Mouse (Mus musculus) right cerebral cortex, postnatal 4 days (tissue): ENCODE data around the gene Hist1h4f.
A peak's percentile ranks its signal among the peaks of the same experiment; 100 is the strongest.
"Not testable (repeated sequence)": the region's sequence is repeated elsewhere in the genome, so short reads cannot be mapped to it uniquely, and the experiment has no call there.

Experiments used
- DNase-seq: peaks from one replicate; pipeline ENCODE4 v3.0.0-alpha.2; 2022

Hist1h4f gene

DNA sequence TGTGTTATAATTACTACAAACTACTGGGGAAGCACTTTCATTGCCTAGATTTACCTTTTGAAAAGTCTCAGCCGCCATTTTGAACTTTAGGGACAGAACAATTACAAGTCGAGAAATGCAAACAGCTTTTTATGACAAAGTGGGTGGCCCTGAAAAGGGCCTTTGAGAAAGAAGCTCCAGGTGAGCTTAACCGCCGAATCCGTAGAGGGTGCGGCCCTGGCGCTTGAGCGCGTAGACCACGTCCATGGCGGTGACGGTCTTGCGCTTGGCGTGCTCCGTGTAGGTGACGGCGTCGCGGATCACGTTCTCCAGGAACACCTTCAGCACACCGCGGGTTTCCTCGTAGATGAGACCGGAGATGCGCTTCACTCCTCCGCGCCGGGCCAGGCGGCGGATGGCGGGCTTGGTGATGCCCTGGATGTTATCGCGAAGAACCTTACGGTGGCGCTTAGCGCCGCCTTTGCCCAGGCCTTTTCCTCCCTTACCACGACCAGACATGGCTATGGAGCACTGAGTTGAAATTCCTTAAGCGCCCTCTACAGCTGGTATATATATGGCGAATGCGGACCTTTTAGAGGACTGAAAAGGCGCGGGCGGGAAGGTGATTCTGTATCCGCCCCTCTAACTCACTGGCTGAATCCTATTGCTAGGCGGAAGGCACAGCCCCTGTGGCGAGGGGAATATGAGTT lies at the start of gene Hist1h4f:
TSS of gene Hist1h4f (minus strand) at position 503 of the 689 bp plus-strand sequence.
- DNase-seq: peak; percentile 76

- DNase-seq: peak; percentile 85
Measured at GRCm38 (mm10) chr13:23597957-23598356, 46.5 kb upstream of the Hist1h4f start.

DNA sequence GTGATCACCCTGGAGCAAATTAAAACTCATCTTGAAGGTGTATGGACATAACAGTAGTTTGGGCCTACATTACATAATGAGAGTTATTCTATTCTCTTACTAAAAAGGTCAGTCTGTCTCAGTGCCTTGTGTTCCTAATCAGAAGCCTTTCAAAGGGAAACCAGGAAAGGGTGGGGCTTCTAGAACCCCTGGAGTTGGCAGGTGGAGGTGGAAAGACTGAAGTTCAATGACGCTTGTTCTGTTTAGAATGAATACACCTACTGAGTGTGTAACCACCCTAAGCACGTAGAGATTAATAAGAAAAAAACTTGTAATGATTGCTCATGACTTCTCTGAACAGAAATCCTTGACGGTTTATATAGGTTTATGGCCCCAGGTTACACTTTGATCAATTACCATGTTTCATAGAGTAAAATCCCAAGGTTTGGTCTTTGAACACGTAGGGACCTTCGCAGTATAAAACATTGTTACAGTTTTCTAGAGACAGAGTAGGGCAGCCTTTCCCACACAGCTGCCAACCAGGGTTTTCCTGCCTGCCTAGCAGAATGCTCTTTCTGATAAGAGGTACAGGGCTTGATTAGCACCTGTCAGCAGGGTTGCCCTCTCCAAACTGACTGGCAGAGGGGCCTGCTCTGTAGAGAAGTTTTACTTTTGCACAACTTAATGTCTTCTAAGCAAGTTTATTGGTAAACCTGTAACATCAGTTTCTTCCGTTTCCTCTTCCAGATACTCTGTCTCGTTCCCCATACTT lies 44.3 kb upstream of the Hist1h4f start:
- no peak for DNase-seq

GRCm38 (mm10) chr13:23595185-23595584 lies 43.7 kb upstream of the Hist1h4f start:
- no peak for DNase-seq

- no peak for DNase-seq
Measured at GRCm38 (mm10) chr13:23593051-23593770, 41.8 kb upstream of the Hist1h4f start.

GRCm38 (mm10) chr13:23592614-23593013 lies 41.2 kb upstream of the Hist1h4f start:
- DNase-seq: no peak

DNA sequence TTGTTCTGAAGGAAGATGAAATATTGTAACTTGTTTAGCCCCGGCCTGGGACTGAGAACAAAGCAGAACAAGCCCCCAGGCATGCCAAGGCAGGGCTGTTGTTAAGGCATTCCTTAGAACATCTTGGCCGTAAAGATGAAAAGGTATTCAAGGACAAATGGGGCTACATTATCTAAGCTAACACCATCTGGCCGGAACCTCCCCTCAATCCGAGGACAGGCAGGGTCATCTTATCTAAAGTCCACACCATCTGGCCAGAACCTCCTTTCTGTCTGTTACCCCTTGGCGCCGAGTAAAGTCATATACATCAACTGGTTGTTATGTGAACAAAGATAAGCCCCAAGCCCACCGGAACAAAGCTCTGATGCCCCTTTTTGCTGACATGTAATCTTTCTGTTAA lies 40.4 kb upstream of the Hist1h4f start:
- DNase-seq: not testable (repeated sequence)

GRCm38 (mm10) chr13:23591206-23591605 lies 39.8 kb upstream of the Hist1h4f start:
- DNase-seq: no peak

- no peak for DNase-seq
Measured at GRCm38 (mm10) chr13:23586940-23587225, 35.4 kb upstream of the Hist1h4f start.

GRCm38 (mm10) chr13:23586099-23586939 lies 34.9 kb upstream of the Hist1h4f start:
- no peak for DNase-seq

DNA sequence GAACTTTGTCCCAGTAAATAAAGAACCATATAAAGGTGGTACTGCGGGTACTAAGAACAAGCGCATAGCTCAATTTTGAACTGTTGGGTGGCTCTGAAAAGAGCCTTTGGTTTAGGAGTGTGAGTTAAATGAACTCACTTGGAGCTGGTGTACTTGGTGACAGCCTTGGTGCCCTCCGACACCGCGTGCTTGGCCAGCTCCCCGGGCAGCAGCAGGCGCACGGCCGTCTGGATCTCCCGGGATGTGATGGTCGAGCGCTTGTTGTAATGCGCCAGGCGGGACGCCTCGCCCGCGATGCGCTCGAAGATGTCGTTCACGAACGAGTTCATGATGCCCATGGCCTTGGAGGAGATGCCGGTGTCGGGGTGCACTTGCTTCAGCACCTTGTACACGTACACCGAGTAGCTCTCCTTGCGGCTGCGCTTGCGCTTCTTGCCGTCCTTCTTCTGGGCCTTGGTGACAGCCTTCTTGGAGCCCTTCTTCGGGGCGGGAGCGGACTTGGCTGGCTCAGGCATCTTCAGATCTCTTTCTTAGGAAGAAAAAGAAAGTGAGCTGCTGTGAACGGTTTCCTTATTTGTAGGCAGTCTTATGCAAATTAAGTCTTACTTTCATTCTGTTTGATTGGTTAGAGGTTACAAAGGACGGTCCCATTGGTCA lies 34.1 kb upstream of the Hist1h4f start:
- peak; percentile 43 for DNase-seq

DNA sequence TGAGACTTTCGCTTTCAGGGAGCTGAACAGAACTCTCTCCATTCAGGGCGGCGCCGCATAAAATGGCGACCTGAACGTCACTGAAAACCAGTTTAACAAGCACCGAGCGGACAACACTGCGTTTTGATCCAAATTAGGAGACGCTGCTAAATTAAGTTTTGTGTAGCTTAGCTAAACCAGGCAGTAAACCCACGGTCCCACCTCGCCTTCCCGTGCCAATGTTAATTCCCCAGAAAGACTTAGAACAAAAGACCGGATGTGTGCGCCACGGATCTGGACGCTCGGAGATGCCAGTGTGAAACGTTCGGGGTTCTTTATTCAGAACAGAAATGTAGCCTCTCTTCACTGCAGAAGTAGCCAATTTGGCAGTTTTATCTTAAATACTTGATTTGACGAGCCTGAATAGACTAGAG lies 33.6 kb upstream of the Hist1h4f start:
- DNase-seq: peak; percentile 66

- no peak for DNase-seq
Measured at GRCm38 (mm10) chr13:23584331-23584730, 32.9 kb upstream of the Hist1h4f start.

DNA sequence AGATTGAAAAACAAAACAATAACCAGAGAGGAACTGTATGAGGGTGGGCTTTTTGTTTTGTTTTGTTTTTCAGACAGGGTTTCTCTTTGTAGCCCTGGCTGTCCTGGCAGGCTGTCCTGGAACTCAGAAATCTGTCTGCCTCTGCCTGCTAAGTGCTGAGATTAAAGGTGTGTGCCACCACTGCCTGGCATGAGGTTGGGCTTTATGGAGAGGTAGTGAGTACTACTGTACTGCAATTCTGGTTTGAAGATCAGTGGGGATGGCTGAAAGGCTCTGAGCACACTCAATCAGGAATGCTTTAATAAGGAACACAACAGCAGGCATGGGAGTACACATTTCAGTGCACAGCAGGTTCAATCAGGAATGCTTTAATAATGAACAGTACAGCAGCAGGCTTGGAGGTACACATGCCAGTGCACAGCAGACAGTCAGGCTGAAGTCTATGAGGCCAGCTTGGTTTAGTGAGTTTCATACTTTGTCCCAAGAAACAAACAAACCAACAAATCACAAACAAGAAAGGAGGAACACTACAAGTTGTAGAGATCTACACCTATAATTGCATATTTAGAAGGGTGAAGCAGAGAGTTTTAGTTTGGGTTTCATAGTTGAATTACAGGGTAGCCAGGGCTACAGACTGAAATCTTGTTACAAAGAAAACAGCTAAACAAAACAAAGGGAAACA lies 32.1 kb upstream of the Hist1h4f start:
- DNase-seq: no peak

DNA sequence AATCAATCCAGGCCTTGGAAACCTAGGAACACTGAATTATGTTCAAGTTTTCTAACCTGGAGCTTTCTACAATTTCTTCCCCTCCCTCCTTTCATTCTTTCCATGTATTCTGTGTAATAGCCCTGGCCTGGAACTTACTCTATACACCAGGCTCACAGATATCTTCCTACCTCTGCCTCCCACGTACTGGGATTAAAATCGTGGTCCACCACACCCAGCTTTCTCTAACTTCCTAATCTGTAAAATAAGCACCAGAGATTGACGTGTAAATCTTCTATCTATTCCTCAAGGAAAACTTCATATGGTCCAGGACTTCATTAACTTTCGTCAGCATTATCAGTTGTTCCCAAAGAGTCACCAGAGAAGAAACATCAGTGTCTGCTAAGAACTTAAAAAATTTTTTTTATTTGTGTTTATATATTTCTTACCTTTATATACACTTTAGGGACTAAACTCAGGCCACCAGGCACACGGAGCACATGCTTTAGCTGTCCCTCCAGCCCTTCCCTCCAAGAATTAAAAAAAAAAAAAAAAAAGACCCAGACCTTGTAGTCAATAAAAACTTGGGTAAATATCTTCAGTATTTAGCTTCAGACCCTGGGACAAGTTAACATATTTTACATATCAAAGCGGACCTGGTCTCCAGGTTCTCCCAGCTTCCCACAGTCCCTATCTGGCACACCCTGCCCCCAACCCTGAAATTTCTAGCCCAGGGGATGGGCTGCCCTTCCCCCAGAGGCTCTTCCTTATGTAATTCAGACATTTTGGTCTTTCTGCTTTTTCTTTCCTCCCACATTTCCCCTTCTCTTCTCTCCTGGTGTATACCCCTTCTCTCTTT lies 31.0 kb upstream of the Hist1h4f start:
- no peak for DNase-seq

DNA sequence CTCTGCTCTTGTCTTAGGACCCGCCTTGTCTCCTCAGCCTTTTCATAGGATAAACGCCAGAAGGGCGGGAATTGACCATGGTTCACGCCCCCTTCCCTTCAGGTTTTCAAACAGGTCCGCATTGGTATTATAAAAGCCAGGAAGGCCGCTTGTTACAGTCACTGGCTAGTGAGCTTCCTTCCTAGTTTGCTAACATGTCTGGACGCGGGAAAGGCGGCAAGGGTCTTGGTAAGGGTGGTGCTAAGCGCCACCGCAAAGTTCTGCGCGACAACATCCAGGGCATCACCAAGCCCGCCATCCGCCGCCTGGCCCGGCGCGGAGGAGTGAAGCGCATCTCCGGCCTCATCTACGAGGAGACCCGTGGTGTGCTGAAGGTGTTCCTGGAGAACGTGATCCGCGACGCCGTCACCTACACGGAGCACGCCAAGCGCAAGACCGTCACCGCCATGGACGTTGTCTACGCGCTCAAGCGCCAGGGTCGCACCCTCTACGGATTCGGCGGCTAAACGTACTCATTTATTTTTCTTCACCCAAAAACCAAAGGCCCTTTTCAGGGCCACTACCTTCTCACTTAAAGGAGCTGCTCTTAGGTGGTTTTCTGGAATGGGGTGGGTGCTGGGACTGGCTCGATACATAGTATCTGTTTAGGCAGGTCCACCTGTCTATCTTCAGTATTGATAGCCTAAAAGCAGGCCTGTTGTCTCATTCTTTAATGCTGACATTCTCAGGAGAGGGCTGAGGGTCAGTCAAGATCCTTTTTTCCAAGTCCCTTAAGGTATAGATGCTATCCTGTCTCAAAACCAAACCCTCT lies 30.2 kb upstream of the Hist1h4f start, which contains the start of gene Hist1h4d:
TSS of gene Hist1h4d (plus strand) at position 191 of the 811 bp plus-strand sequence.
- DNase-seq: peak; percentile 81

DNA sequence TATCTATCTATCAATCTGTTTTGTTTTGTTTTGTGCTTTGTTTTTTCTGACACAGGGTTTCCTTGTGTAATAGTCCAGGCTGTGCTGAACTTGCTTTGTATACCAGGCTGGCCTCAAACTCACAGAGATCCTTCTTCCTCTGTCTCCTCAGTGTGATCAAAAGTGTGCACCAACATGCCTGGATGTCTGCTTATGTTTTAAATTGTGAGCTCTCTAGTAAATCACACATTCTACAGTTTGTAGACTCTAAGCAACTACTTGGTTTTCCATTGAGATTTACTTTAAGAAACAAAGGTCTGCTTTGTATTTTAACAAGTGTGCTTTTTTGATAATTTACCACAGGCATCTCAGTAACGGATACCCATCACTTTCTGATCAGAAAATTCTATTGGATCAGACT lies 26.4 kb upstream of the Hist1h4f start:
- no peak for DNase-seq

GRCm38 (mm10) chr13:23576906-23577639 lies 25.6 kb upstream of the Hist1h4f start:
- no peak for DNase-seq

- DNase-seq: no peak
Measured at GRCm38 (mm10) chr13:23576351-23576881, 25.0 kb upstream of the Hist1h4f start.
